Mouse (Mus musculus): ENCODE data around the gene Ptrh1.

GRCm38 (mm10) chr2:32751665-32752033 lies 23.9 kb upstream of the Ptrh1 start:
- no peak for TF ChIP-seq MAFK (IDR thresholded peaks at IDR 0.05; ENCODE audit: insufficient read depth, low read depth, low read length)
- no peak for TF ChIP-seq ZNF384 (IDR thresholded peaks at IDR 0.05; ENCODE audit: low read depth, low read length)
- no peak for TF ChIP-seq HCFC1 (IDR thresholded peaks at IDR 0.05; ENCODE audit: borderline replicate concordance, insufficient read depth, low read length)
- TF ChIP-seq ZC3H11A (IDR thresholded peaks at IDR 0.05; ENCODE audit: borderline replicate concordance, low read depth, low read length) = no peak
- no peak for TF ChIP-seq CHD2 (IDR thresholded peaks at IDR 0.05; ENCODE audit: low read depth, low read length)
